Mouse (Mus musculus) limb, embryonic 14.5 days (tissue): ENCODE results near the gene Ccdc87. TPM values are rescaled to one million over a fixed set of nuclear protein-coding genes. Genes with fewer than 3 reads are reported as not detected.
A peak's percentile ranks its signal among the peaks of the same experiment; 100 is the strongest.
"Not testable (repeated sequence)": the region's sequence is repeated elsewhere in the genome, so short reads cannot be mapped to it uniquely, and the experiment has no call there.

Source experiments
- ATAC-seq: fragments of 200-750 bp; cut with Nextera tagmentation; 2 replicates; pipeline ENCODE4 v1.8.0; 2017; ENCODE audit warnings: low read depth, moderate number of reproducible peaks, moderate TSS enrichment; ENCODE audit not compliant: low FRiP score
- DNase-seq: peaks from one replicate; pipeline ENCODE4 v3.0.0-alpha.2; 2015; ENCODE audit warnings: low spot score
- H3K27ac ChIP-seq: fragments of 300-500 bp; sonication (generic); replicated peaks from 2 replicates; pipeline ENCODE4 v1.5.1; 2014; ENCODE audit warnings: low read depth, mild to moderate bottlenecking, low read length, moderate library complexity, mixed read lengths
- H3K27me3 ChIP-seq: fragments of 300-500 bp; sonication (generic); 2 replicates; pipeline ENCODE4 v1.6.1; 2014; ENCODE audit warnings: low read length, mixed read lengths; ENCODE audit not compliant: control insufficient read depth, insufficient read depth
- H3K36me3 ChIP-seq: fragments of 300-500 bp; sonication (generic); 2 replicates; pipeline ENCODE4 v1.6.1; 2014; ENCODE audit warnings: mild to moderate bottlenecking, low read length, moderate library complexity, mixed read lengths; ENCODE audit not compliant: control insufficient read depth, insufficient read depth
- H3K4me1 ChIP-seq: fragments of 300-500 bp; sonication (generic); 2 replicates; pipeline ENCODE4 v1.6.1; 2014; ENCODE audit warnings: antibody characterized with exemption, low read length, mixed read lengths; ENCODE audit not compliant: control insufficient read depth, insufficient read depth
- H3K4me2 ChIP-seq: fragments of 300-500 bp; sonication (generic); replicated peaks from 2 replicates; pipeline ENCODE4 v1.6.1; 2014; ENCODE audit warnings: low read depth, mild to moderate bottlenecking, low read length, moderate library complexity; ENCODE audit not compliant: severe bottlenecking
- H3K4me3 ChIP-seq: fragments of 300-500 bp; sonication (generic); replicated peaks from 2 replicates; pipeline ENCODE4 v1.5.1; 2014; ENCODE audit warnings: low read length
- H3K9ac ChIP-seq: fragments of 300-500 bp; sonication (generic); 2 replicates; pipeline ENCODE4 v1.6.1; 2014; ENCODE audit warnings: mild to moderate bottlenecking, low read depth, low read length, moderate library complexity; ENCODE audit not compliant: severe bottlenecking
- H3K9me3 ChIP-seq: fragments of 300-500 bp; sonication (generic); 2 replicates; pipeline ENCODE4 v1.6.1; 2016; ENCODE audit warnings: low read length; ENCODE audit not compliant: control insufficient read depth
- POLR2A ChIP-seq: fragments of 200-500 bp; IDR thresholded peaks from 2 replicates; pipeline ENCODE4 v1.8.0; 2012; ENCODE audit warnings: inconsistent platforms, mild to moderate bottlenecking, moderate library complexity, borderline replicate concordance; ENCODE audit not compliant: insufficient read depth, insufficient read length; ENCODE audit errors: extremely low read depth
- WGBS: fragments of 180-500 bp; shearing (Covaris S2); extraction: QIAGEN DNeasy Blood & Tissue Kit; methylation state at CpG from one replicate; pipeline ENCODE4 v1.1.7; 2014; 5-methylcytosine and 5-hydroxymethylcytosine counted together
- polyA plus RNA-seq, 2 experiments: library from polyadenylated mRNA; depleted of rRNA in 1 of 2; stranded (reverse) in 1 of 2; unstranded in 1 of 2; fragments of >200 nt; fragmentation: Nextera tagmentation in 1 of 2; extraction: Ambion mirVana in 1 of 2; gene quantifications; 2 replicates each; pipeline versions ENCODE4 v1.2.1 to v1.2.3; 2012 to 2014

The Ccdc87 gene
- polyA plus RNA-seq, 2 experiments, result 0.05 to 0.26 TPM

DNA sequence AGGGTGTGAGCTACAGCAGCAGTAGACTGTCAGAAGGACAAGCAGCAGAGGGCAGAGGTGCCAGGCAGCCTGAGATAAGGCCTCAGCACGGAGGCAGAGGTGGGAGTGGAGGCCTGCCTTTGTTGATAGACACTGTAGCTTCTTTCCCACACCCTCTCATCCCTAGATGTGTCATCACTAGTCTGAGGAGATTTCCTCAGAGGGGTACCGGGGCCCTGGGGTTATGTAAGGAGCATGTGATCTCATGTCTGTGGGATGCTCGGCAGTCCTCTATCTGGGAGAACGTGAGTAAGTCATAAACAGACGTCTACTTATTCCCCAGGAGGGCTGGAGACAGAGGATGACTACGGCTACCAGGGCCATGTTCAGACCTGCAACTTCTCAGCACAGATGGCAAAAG, 19.9 kb downstream of the Ccdc87 start:
- Histone ChIP-seq H3K4me1 (peaks cover 4% of the 10 kb centered on the region; the same call in 1 of the 2 replicates), H3K4me3 (no peak overlapping the region), H3K27me3 (no peaks in the 10 kb centered on the region), H3K9ac (no peak overlapping the region), H3K9me3 (no peaks in the 10 kb centered on the region), H3K27ac (no peak overlapping the region), H3K36me3 (0 out of 2 replicates have a peak, but pooled peaks cover 2% of the 10 kb centered on the region), H3K4me2 (no peak overlapping the region)
- WGBS, result 61% methylated on average over 6 of the region's 6 CpGs
- TF ChIP-seq POLR2A, result no peak
- ATAC-seq (no peak), DNase-seq (no peak)

DNA sequence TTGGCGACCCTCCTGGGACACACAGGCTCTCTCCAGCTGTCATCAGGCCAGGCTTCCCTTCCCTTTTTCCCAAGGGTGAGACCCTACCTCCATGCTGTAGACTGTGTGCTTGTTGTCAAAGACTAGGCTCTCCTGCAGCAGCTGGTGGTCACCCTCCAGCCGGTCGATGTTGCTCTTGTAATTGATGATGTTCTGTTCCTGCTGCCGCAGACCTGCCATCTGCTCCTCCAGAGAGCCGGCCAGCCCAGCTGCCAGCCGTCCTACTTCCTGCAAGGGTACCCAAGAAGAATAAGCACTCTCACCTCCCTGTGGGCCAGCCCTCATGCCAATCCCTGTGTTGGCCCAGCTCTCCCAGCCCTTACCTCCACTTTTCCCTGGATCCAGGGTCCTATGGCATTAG, 23.9 kb downstream of the Ccdc87 start:
- no peaks in the 10 kb centered on the region for H3K27me3 ChIP-seq
- 76% methylated on average over 6 of the region's 6 CpGs for WGBS
- TF ChIP-seq POLR2A, result no peak
- H3K4me3 ChIP-seq, result no peak overlapping the region
- ATAC-seq (no peak), DNase-seq (no peak)
- 0 out of 2 replicates have a peak, but pooled peaks cover 2% of the 10 kb centered on the region for H3K36me3 ChIP-seq
- peaks cover 6% of the 10 kb centered on the region; the same call in 1 of the 2 replicates for H3K4me1 ChIP-seq
- H3K9me3 ChIP-seq, result no peaks in the 10 kb centered on the region
- no peak overlapping the region for H3K27ac ChIP-seq
- H3K9ac ChIP-seq, result no peak overlapping the region
- H3K4me2 ChIP-seq, result no peak overlapping the region

DNA sequence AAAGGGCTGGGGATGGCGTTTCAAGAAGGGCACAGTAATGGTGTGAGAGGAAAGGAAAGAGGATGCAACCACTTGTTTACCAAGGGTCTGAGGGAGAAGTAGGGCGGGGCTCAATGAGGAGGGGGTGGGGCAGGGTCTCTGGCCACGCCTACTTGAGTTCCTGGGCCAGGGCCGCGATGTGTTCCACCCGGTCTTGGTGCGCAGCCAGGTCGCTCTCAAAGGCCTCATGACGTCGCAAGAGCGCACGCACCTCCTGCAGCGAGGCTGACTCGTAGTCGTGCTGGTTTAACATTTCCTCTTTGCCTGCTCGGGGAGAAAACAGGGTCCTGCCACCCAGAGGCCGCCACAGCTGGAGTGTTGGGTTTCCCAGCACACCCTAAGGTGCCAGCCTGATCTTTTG, 26.0 kb downstream of the Ccdc87 start:
- 5% methylated on average over 17 of the region's 17 CpGs for WGBS
- Histone ChIP-seq H3K36me3 (0 out of 2 replicates have a peak, but pooled peaks cover under 1% of the 10 kb centered on the region), H3K4me1 (peaks cover 6% of the 10 kb centered on the region; the same call in 1 of the 2 replicates), H3K27ac (no peak overlapping the region), H3K4me2 (peak overlapping the region; percentile 26), H3K27me3 (no peaks in the 10 kb centered on the region), H3K9ac (no peak overlapping the region), H3K4me3 (no peak overlapping the region), H3K9me3 (no peaks in the 10 kb centered on the region)
- TF ChIP-seq POLR2A, result no peak
- DNase-seq (no peak), ATAC-seq (no peak)

DNA sequence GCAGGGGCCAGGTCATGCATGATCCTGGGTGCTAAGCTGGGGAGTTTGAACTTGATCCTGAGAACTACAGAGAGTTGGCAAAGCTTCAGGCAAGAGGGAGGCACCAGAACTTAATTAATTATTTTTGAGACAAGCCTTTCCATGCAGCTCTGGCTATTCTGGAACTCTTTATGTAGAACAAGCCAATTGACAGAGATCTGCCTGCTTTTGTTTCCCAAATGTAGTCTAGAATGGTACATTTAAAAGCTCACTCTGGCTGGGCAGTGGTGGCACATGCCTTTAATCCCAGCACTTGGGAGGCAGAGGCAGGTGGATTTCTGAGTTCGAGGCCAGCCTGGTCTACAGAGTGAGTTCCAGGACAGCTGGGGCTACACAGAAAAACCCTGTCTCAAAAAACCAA, 35.4 kb downstream of the Ccdc87 start:
- not testable (repeated sequence) for H3K27me3 ChIP-seq, H3K9me3 ChIP-seq, H3K4me2 ChIP-seq, DNase-seq, H3K27ac ChIP-seq, ATAC-seq, H3K4me3 ChIP-seq, H3K9ac ChIP-seq, H3K36me3 ChIP-seq
- H3K4me1 ChIP-seq, result peaks cover 11% of the 10 kb centered on the region; the same call in 1 of the 2 replicates
- 93% methylated on average over 1 of the region's 1 CpGs for WGBS

DNA sequence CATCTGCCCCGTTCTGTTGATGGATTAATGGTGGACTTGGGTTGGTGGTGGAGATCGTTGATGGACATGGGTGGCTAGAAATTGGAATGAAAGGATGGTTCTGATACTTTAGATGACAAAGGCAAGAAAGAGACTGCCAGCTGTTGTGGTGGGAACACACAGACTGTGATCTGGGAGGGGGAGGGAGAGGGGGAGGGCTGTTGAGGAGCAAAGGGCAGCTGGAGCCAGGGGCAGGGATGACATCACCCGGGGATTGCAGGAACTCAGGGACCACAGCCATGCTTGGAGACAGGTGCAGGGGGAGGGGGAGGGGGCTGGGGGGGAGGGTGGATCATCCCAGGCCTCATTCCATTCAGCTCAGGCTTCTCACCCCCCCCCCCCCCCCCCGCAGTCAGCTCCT, 37.1 kb downstream of the Ccdc87 start:
- H3K4me1 ChIP-seq, result peaks cover 11% of the 10 kb centered on the region; the same call in 1 of the 2 replicates
- no peak overlapping the region for H3K9ac ChIP-seq
- no peaks in the 10 kb centered on the region for H3K36me3 ChIP-seq
- no peak overlapping the region for H3K4me3 ChIP-seq
- DNase-seq, result no peak
- H3K9me3 ChIP-seq, result no peaks in the 10 kb centered on the region
- no peak for ATAC-seq
- 51% methylated on average over 4 of the region's 4 CpGs for WGBS
- H3K27me3 ChIP-seq, result no peaks in the 10 kb centered on the region
- TF ChIP-seq POLR2A, result no peak
- no peak overlapping the region for H3K4me2 ChIP-seq
- no peak overlapping the region for H3K27ac ChIP-seq

DNA sequence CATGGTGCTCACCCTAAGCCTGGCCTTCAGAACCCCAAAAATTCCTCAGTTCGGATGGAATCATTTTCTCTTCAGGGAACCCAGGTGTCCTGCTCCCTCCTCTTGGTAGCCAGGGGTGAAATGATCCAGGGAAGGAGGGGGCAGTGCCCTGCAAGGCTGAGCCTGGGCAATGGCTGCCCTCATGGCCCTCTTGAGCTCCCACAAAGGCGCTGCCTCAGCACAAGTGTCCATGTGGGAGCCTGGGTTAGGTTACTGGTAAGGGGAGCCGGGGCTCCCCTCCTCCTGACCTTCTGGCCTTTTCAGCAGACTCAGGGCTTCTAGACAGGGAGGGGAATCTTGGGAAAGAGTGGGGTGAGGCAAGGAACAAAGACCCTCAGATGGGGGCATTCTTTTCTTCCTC, 37.6 kb downstream of the Ccdc87 start:
- no peak for TF ChIP-seq POLR2A
- no peaks in the 10 kb centered on the region for H3K27me3 ChIP-seq
- WGBS, result 67% methylated on average over 3 of the region's 3 CpGs
- H3K27ac ChIP-seq, result no peak overlapping the region
- H3K9ac ChIP-seq, result no peak overlapping the region
- DNase-seq (no peak), ATAC-seq (no peak)
- H3K36me3 ChIP-seq, result no peaks in the 10 kb centered on the region
- no peak overlapping the region for H3K4me3 ChIP-seq
- no peaks in the 10 kb centered on the region for H3K9me3 ChIP-seq
- no peak overlapping the region; the same call in 1 of the 2 replicates for H3K4me2 ChIP-seq
- peaks cover 11% of the 10 kb centered on the region; the same call in 1 of the 2 replicates for H3K4me1 ChIP-seq
